ENCODE assay signal across 8 mouse cellular contexts in the genomic region with DNA sequence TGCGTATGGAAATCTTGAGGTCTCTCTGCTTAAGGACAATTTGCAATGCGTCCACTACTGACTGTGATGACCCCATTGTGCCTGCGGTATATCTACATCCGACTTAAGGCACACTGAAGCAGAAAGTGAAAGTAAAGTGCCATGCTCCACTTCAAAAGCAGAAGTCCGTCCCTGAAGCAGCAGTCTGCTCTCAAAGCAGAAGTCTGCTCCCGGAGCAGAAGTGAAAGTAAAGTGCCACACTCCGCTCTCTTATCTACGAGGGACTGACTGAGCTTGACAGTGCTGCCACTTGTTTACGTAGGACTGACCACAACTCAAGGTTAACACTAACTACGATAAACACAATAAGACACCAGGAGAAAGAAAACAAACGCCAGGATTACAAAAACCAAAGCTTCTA.
A peak's percentile ranks its signal among the peaks of the same experiment; 100 is the strongest.
DNase-seq lines count a peak whose midpoint lies in the region; ATAC-seq lines count a peak whose summit lies in the region.

No protein-coding gene starts in this region.

- peak; percentile 98 for ATAC-seq in hematopoietic stem cell, adult 5-6 weeks (replicated peaks in 1 of 2; ENCODE audit: insufficient read depth in 1 of 2, low FRiP score in 2 of 2, low TSS enrichment in 1 of 2, low read depth in 1 of 2, poor library complexity in 2 of 2, severe bottlenecking in 2 of 2)

- intact Hi-C loops in left cerebral cortex, postnatal 14 days (cut with DNase I) = no loop called here

- peak; percentile 4 to 27 for DNase-seq in left cerebral cortex, postnatal 14 days (ENCODE audit: low spot score in 2 of 2)
- no peak for DNase-seq in left cerebral cortex, adult 18-20 months (ENCODE audit: low spot score in 2 of 2)
- DNase-seq in brain, adult 2 months (ENCODE audit: low read depth, low spot score) = peak; percentile 51
- peak; percentile 34 for DNase-seq in lung, postnatal 14 days
- peak; percentile 10 for DNase-seq in testis, postnatal 14 days (ENCODE audit: low spot score)
- DNase-seq in cerebellum, postnatal 4 days (ENCODE audit: low spot score in 2 of 2) = no peak
- DNase-seq in right cerebral cortex, postnatal 25 days = no peak

Comparison
In these comparisons a context has a peak if more than half of its experiments do, and no peak if none do; other contexts are left out.
1. DNase-seq: peak in left cerebral cortex, postnatal 14 days (2 of 2), brain, adult 2 months (single experiment), lung, postnatal 14 days (single experiment) and testis, postnatal 14 days (single experiment); none in left cerebral cortex, adult 18-20 months (0 of 2), cerebellum, postnatal 4 days (0 of 2) and right cerebral cortex, postnatal 25 days (single experiment).